Mouse (Mus musculus) kidney, embryonic 14.5 days (tissue): ENCODE data around the gene Hdac11. TPM values are rescaled to one million over a fixed set of nuclear protein-coding genes. Genes with fewer than 3 reads are reported as not detected.

Experiments used
- ATAC-seq: fragments of 200-750 bp; cut with Nextera tagmentation; 2 replicates; pipeline ENCODE4 v1.8.0; 2017; ENCODE audit warnings: moderate number of reproducible peaks, mild to moderate bottlenecking, moderate TSS enrichment, moderate library complexity; ENCODE audit not compliant: low FRiP score, low TSS enrichment
- H3K27ac ChIP-seq: fragments of 300-500 bp; sonication (generic); 2 replicates; pipeline ENCODE4 v1.5.1; 2014; ENCODE audit warnings: low read depth, mild to moderate bottlenecking, low read length, moderate library complexity, mixed read lengths
- H3K27me3 ChIP-seq: fragments of 300-500 bp; sonication (generic); 2 replicates; pipeline ENCODE4 v1.6.1; 2014; ENCODE audit warnings: mild to moderate bottlenecking, low read length; ENCODE audit not compliant: control insufficient read depth, insufficient read depth
- H3K36me3 ChIP-seq: fragments of 300-500 bp; sonication (generic); 2 replicates; pipeline ENCODE4 v1.6.1; 2014; ENCODE audit warnings: low read length, mixed read lengths; ENCODE audit not compliant: control insufficient read depth, insufficient read depth
- H3K4me1 ChIP-seq: fragments of 300-500 bp; sonication (generic); 2 replicates; pipeline ENCODE4 v1.6.1; 2014; ENCODE audit warnings: low read length, mixed read lengths; ENCODE audit not compliant: control insufficient read depth, insufficient read depth
- H3K4me2 ChIP-seq: fragments of 300-500 bp; sonication (generic); replicated peaks from 2 replicates; pipeline ENCODE4 v1.6.1; 2014; ENCODE audit warnings: low read depth, mild to moderate bottlenecking, low read length
- H3K4me3 ChIP-seq: fragments of 300-500 bp; sonication (generic); 2 replicates; pipeline ENCODE4 v1.5.1; 2014; ENCODE audit warnings: mild to moderate bottlenecking, low read length
- H3K9ac ChIP-seq: fragments of 300-500 bp; sonication (generic); 2 replicates; pipeline ENCODE4 v1.6.1; 2014; ENCODE audit warnings: low read depth, mild to moderate bottlenecking, low read length, moderate library complexity
- H3K9me3 ChIP-seq: fragments of 300-500 bp; sonication (generic); 2 replicates; pipeline ENCODE4 v1.6.1; 2016; ENCODE audit warnings: low read length; ENCODE audit not compliant: control insufficient read depth
- WGBS: fragments of 180-500 bp; shearing (Covaris S2); extraction: QIAGEN DNeasy Blood & Tissue Kit; methylation state at CpG from one replicate; pipeline ENCODE4 v1.1.7; 2014; 5-methylcytosine and 5-hydroxymethylcytosine counted together
- polyA plus RNA-seq: library from polyadenylated mRNA; unstranded; fragments of >200 nt; fragmentation: Nextera tagmentation; extraction: Ambion mirVana; gene quantifications from 2 replicates; pipeline ENCODE4 v1.2.1, GENCODE M21; 2014

Hdac11 gene
- polyA plus RNA-seq, 1 experiment from 2014 or later = 14.1 TPM

- H3K9me3 ChIP-seq = no peaks in the 10 kb centered on the region
- no peaks in the 10 kb centered on the region for H3K4me1 ChIP-seq
- H3K27ac ChIP-seq = no peak overlapping the region
- no peak overlapping the region for H3K9ac ChIP-seq
- H3K4me3 ChIP-seq = no peak overlapping the region
- H3K36me3 ChIP-seq = no peaks in the 10 kb centered on the region
- H3K4me2 ChIP-seq = no peak overlapping the region
- WGBS = 67% methylated on average over 2 of the region's 2 CpGs
- ATAC-seq = no peak
- H3K27me3 ChIP-seq = no peaks in the 10 kb centered on the region
Measured at GRCm38 (mm10) chr6:91183980-91184379, 27.5 kb downstream of the Hdac11 start.

DNA sequence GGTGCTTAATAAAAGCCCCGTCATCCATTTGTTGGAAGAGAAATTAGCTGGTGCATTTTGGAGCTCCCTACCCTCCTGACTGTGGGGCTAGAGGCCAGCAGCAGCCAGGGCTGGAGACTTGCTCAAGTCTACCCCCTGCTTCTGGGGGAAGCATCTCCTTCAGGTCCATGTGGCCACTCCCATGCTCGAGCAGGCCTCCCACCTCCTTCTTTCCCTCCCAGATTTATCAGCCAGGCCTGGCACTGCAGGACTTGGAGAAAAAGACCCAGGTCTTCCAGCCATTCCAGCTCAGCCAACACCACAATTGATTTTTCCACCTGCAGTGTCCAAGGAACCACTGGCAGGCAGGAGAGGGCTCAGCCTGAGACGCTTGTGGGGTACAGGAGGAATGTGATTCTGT is 28.3 kb downstream of the Hdac11 start:
- H3K4me2 ChIP-seq = no peak overlapping the region
- H3K4me1 ChIP-seq = no peaks in the 10 kb centered on the region
- no peaks in the 10 kb centered on the region for H3K27me3 ChIP-seq
- ATAC-seq = no peak
- no peak overlapping the region for H3K9ac ChIP-seq
- H3K4me3 ChIP-seq = no peak overlapping the region
- 63% methylated on average over 3 of the region's 3 CpGs for WGBS
- H3K9me3 ChIP-seq = no peaks in the 10 kb centered on the region
- H3K36me3 ChIP-seq = no peaks in the 10 kb centered on the region
- no peak overlapping the region for H3K27ac ChIP-seq

DNA sequence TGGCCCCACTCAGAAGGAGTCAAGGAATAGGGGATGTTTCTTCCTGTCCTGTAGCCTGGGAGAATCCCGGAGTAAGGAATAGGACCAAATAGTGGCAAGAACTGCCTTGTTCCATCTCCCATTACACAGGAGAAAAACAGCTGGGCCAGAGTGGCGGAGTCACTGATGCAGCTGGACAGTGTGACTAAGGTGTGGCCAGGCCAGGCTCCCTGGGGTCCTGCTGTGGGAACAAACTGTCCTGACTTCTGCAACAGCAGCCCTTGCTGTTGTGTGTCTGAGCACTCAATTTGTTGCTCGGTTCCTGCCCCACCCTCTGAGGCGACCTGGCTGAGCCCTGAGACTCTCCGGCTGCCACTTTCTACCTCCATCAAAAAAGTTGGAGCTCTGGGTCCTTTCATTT is 29.0 kb downstream of the Hdac11 start:
- H3K36me3 ChIP-seq = no peaks in the 10 kb centered on the region
- H3K27ac ChIP-seq = no peak overlapping the region
- 70% methylated on average over 5 of the region's 5 CpGs for WGBS
- H3K9ac ChIP-seq = no peak overlapping the region
- H3K4me1 ChIP-seq = no peaks in the 10 kb centered on the region
- H3K27me3 ChIP-seq = no peaks in the 10 kb centered on the region
- H3K4me3 ChIP-seq = no peak overlapping the region
- no peak overlapping the region for H3K4me2 ChIP-seq
- no peak for ATAC-seq
- H3K9me3 ChIP-seq = no peaks in the 10 kb centered on the region

DNA sequence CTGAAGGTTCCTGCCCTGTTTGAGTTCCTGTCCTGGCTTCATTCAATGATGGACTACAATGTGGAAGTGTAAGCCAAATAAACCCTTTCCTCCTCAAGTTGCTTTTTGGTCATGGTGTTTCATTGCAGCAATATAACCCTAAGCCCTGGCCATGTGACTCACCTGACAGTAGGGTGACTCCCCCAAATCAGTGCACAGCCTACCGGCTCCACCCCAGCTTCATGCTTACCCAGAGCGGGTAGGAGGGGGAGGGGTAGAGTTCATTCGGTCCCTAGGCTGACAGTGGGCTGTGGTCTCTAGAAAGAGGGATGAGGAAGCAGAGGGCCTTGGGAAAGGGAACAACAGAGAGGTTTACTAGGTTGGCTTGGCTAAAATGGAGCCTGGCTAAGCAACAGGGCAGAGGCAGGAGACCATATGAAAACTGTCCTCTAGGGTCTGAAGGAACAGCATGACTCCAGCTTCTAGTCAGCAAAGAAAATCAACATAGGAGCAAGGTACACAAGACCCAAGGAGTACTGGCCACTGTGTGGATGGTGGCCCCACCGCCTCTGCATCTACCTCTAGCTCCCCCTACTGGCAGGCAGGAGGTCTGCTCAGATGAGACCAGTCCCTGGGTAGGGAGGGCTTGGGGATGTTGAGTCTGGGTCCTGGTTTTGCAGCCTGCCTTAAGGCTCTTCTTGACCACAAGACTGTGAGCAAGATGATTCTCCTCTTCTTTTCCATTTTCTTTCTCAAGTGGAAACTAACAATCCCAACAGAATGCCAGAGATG is 29.9 kb downstream of the Hdac11 start:
- Histone ChIP-seq H3K4me1 (no peaks in the 10 kb centered on the region), H3K9ac (no peak overlapping the region), H3K27me3 (no peaks in the 10 kb centered on the region), H3K4me3 (no peak overlapping the region), H3K27ac (no peak overlapping the region), H3K4me2 (no peak overlapping the region), H3K9me3 (no peaks in the 10 kb centered on the region), H3K36me3 (no peaks in the 10 kb centered on the region)
- ATAC-seq = no peak
- WGBS = 46% methylated on average over 4 of the region's 4 CpGs

DNA sequence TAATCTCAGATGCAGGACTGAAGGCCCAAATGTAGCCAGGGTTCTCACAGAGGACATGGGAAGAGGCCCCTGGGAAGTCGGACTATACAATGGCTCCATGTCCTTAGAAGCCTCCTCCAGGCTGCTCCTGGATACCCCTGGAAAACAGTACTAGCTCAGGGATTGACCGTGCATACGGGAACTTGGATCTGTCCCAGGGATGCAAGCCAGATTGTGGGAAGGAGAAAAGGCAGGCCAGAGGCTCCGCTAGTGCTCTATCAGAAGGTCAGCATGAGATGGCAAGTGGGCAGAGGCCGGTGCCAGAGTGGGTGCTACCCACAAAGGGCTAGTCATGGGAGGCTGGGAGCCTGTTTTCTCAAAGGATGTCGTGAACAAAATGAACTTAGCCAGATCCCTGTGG is 30.5 kb downstream of the Hdac11 start:
- WGBS = 84% methylated on average over 6 of the region's 6 CpGs
- Histone ChIP-seq H3K4me3 (no peak overlapping the region), H3K4me1 (no peaks in the 10 kb centered on the region), H3K9ac (no peak overlapping the region), H3K27ac (no peak overlapping the region), H3K27me3 (no peaks in the 10 kb centered on the region), H3K9me3 (no peaks in the 10 kb centered on the region), H3K4me2 (no peak overlapping the region), H3K36me3 (no peaks in the 10 kb centered on the region)
- ATAC-seq = no peak

GRCm38 (mm10) chr6:91187871-91188270 is 31.4 kb downstream of the Hdac11 start:
- H3K4me1 ChIP-seq = no peaks in the 10 kb centered on the region
- H3K4me3 ChIP-seq = no peak overlapping the region
- WGBS = 82% methylated on average over 3 of the region's 3 CpGs
- no peak overlapping the region for H3K4me2 ChIP-seq
- H3K9me3 ChIP-seq = no peaks in the 10 kb centered on the region
- no peak overlapping the region for H3K27ac ChIP-seq
- no peak for ATAC-seq
- H3K27me3 ChIP-seq = no peaks in the 10 kb centered on the region
- H3K9ac ChIP-seq = no peak overlapping the region
- H3K36me3 ChIP-seq = no peaks in the 10 kb centered on the region

DNA sequence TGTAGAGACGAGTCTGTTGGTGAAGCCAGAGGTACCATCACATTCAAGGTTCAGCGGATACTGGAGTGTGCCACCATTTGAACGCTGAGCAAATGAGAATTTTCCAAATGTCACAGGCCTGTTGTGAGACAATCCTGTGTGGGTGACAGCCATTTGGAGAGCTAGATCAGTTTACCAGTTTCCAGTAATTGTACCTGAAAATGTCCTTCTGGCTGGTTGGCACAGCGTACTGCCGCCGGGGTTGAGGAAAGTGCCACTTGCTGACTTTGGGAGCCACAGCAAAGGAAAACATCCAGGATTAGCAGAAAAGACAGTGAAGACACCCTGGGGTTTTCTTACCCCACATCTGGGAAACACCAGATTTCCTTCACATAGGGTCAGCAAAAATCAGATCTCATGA is 33.5 kb downstream of the Hdac11 start:
- H3K9ac ChIP-seq = no peak overlapping the region
- no peaks in the 10 kb centered on the region for H3K27me3 ChIP-seq
- H3K4me2 ChIP-seq = no peak overlapping the region
- ATAC-seq = no peak
- H3K27ac ChIP-seq = no peak overlapping the region
- H3K4me1 ChIP-seq = no peaks in the 10 kb centered on the region
- no peaks in the 10 kb centered on the region for H3K36me3 ChIP-seq
- 90% methylated on average over 6 of the region's 6 CpGs for WGBS
- no peaks in the 10 kb centered on the region for H3K9me3 ChIP-seq
- H3K4me3 ChIP-seq = no peak overlapping the region

- WGBS = 67% methylated on average over 2 of the region's 2 CpGs
- Histone ChIP-seq H3K9me3 (no peaks in the 10 kb centered on the region), H3K36me3 (no peaks in the 10 kb centered on the region)
Measured at GRCm38 (mm10) chr6:91191465-91191864, 35.0 kb downstream of the Hdac11 start.

DNA sequence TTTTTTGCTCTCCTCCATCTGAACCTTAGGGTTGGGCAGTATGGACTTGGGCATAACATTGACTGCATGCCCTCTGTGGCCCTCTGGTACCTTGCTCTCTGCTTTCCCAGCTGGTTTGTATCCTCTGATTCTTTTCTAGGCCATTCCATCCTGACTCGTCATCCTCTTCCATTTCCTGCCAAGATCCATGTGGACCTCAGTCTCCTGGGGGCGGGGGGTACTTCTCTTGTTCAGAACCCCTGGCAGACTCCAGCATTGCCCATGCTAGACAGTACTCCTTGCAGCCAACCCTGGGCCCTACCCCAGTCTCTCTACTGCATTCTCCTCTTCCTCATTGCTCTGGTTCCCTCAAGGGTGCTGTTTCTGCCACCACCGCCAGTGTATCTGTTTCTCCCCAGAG is 36.0 kb downstream of the Hdac11 start:
- Histone ChIP-seq H3K9me3 (no peaks in the 10 kb centered on the region), H3K27ac (no peak overlapping the region), H3K9ac (no peak overlapping the region), H3K4me2 (no peak overlapping the region), H3K27me3 (no peaks in the 10 kb centered on the region), H3K4me3 (no peak overlapping the region), H3K4me1 (no peaks in the 10 kb centered on the region), H3K36me3 (no peaks in the 10 kb centered on the region)
- 76% methylated on average over 3 of the region's 3 CpGs for WGBS
- no peak for ATAC-seq

More at GRCm38 (mm10) chr6:91191465-91191864, 35.0 kb downstream of the Hdac11 start:
- Histone ChIP-seq H3K4me3 (no peak overlapping the region), H3K27ac (no peak overlapping the region), H3K4me2 (no peak overlapping the region), H3K4me1 (no peaks in the 10 kb centered on the region), H3K27me3 (no peaks in the 10 kb centered on the region), H3K9ac (no peak overlapping the region)
- no peak for ATAC-seq
